Mouse (Mus musculus): ENCODE measurements around the gene Cnksr3. TPM values are rescaled to one million over a fixed set of nuclear protein-coding genes. Genes with fewer than 3 reads are reported as not detected.

Gene Cnksr3
- total RNA-seq, 2 experiments from 2014 or later = 5.3 to 7.2 TPM

GRCm38 (mm10) chr10:7196668-7197400 lies 15.2 kb downstream of the Cnksr3 start:
- DNase-seq = no peak

- no peak for DNase-seq
Observed at GRCm38 (mm10) chr10:7195927-7196326, 16.1 kb downstream of the Cnksr3 start.

GRCm38 (mm10) chr10:7191721-7192413 lies 20.2 kb downstream of the Cnksr3 start:
- no peak for DNase-seq

- no peak for DNase-seq
Observed at GRCm38 (mm10) chr10:7189194-7189593, 22.8 kb downstream of the Cnksr3 start.

- no peak for DNase-seq
Observed at GRCm38 (mm10) chr10:7187881-7188280, 24.2 kb downstream of the Cnksr3 start.

GRCm38 (mm10) chr10:7186992-7187391 lies 25.0 kb downstream of the Cnksr3 start:
- no peak for DNase-seq

GRCm38 (mm10) chr10:7186018-7186417 lies 26.0 kb downstream of the Cnksr3 start:
- DNase-seq = no peak

GRCm38 (mm10) chr10:7183171-7183631 lies 28.8 kb downstream of the Cnksr3 start:
- DNase-seq = no peak

- DNase-seq = no peak
Observed at GRCm38 (mm10) chr10:7182555-7183170, 29.4 kb downstream of the Cnksr3 start.

- DNase-seq = no peak
Observed at GRCm38 (mm10) chr10:7180296-7180695, 31.7 kb downstream of the Cnksr3 start.

- DNase-seq = no peak
Observed at GRCm38 (mm10) chr10:7178571-7178970, 33.5 kb downstream of the Cnksr3 start.

- DNase-seq = no peak
Observed at GRCm38 (mm10) chr10:7176205-7176910, 35.7 kb downstream of the Cnksr3 start.

GRCm38 (mm10) chr10:7174480-7174879 lies 37.6 kb downstream of the Cnksr3 start:
- DNase-seq = no peak

- DNase-seq = no peak
Observed at GRCm38 (mm10) chr10:7173098-7173497, 38.9 kb downstream of the Cnksr3 start.

- DNase-seq = no peak
Observed at GRCm38 (mm10) chr10:7170434-7170833, 41.6 kb downstream of the Cnksr3 start.

GRCm38 (mm10) chr10:7163031-7163430 lies 49.0 kb downstream of the Cnksr3 start:
- DNase-seq = no peak

GRCm38 (mm10) chr10:7159061-7159511 lies 53.0 kb downstream of the Cnksr3 start:
- DNase-seq = peak; percentile 11 to 12

- peak; percentile 15 to 25 for DNase-seq
Observed at GRCm38 (mm10) chr10:7158285-7159060, 53.6 kb downstream of the Cnksr3 start.

GRCm38 (mm10) chr10:7154877-7155276 lies 57.2 kb downstream of the Cnksr3 start:
- DNase-seq = no peak

GRCm38 (mm10) chr10:7152926-7153325 lies 59.1 kb downstream of the Cnksr3 start:
- no peak for DNase-seq

GRCm38 (mm10) chr10:7149671-7150595 lies 62.1 kb downstream of the Cnksr3 start:
- DNase-seq = no peak
